Mouse (Mus musculus) intestine, embryonic 15.5 days (tissue): ENCODE data around the gene Ccdc86. TPM values are rescaled to one million over a fixed set of nuclear protein-coding genes. Genes with fewer than 3 reads are reported as not detected.
A peak's percentile ranks its signal among the peaks of the same experiment; 100 is the strongest.

Experiments
- ATAC-seq: fragments of 200-750 bp; cut with Nextera tagmentation; 2 replicates; pipeline ENCODE4 v1.8.0; 2017; ENCODE audit warnings: moderate TSS enrichment, moderate library complexity
- H3K27ac ChIP-seq: fragments of 300-500 bp; sonication (generic); 2 replicates; pipeline ENCODE4 v1.5.1; 2015; ENCODE audit warnings: mild to moderate bottlenecking, inconsistent platforms
- H3K27me3 ChIP-seq: fragments of 300-500 bp; sonication (generic); replicated peaks from 2 replicates; pipeline ENCODE4 v1.6.1; 2015; ENCODE audit warnings: inconsistent platforms
- H3K36me3 ChIP-seq: fragments of 300-500 bp; sonication (generic); 2 replicates; pipeline ENCODE4 v1.6.1; 2015; ENCODE audit warnings: inconsistent platforms
- H3K4me1 ChIP-seq: fragments of 300-500 bp; sonication (generic); replicated peaks from 2 replicates; pipeline ENCODE4 v1.6.1; 2015; ENCODE audit warnings: inconsistent platforms
- H3K4me2 ChIP-seq: fragments of 300-500 bp; sonication (generic); replicated peaks from 2 replicates; pipeline ENCODE4 v1.6.1; 2015; ENCODE audit warnings: mild to moderate bottlenecking, inconsistent platforms
- H3K4me3 ChIP-seq: fragments of 300-500 bp; sonication (generic); replicated peaks from 2 replicates; pipeline ENCODE4 v1.5.1; 2015; ENCODE audit warnings: inconsistent platforms
- H3K9ac ChIP-seq: fragments of 300-500 bp; sonication (generic); 2 replicates; pipeline ENCODE4 v1.6.1; 2015; ENCODE audit warnings: inconsistent platforms
- H3K9me3 ChIP-seq: fragments of 300-500 bp; sonication (generic); 2 replicates; pipeline ENCODE4 v1.6.1; 2016; ENCODE audit warnings: inconsistent platforms
- WGBS: fragments of 180-500 bp; shearing (Covaris S2); methylation state at CpG from one replicate; pipeline ENCODE4 v1.1.7; 2015; 5-methylcytosine and 5-hydroxymethylcytosine counted together
- polyA plus RNA-seq: library from polyadenylated mRNA; unstranded; fragments of >200 nt; fragmentation: Nextera tagmentation; extraction: Ambion mirVana; gene quantifications from 2 replicates; pipeline ENCODE4 v1.2.1, GENCODE M21; 2015

Ccdc86 gene
- polyA plus RNA-seq, 1 experiment from 2014 or later: 29.5 TPM

DNA sequence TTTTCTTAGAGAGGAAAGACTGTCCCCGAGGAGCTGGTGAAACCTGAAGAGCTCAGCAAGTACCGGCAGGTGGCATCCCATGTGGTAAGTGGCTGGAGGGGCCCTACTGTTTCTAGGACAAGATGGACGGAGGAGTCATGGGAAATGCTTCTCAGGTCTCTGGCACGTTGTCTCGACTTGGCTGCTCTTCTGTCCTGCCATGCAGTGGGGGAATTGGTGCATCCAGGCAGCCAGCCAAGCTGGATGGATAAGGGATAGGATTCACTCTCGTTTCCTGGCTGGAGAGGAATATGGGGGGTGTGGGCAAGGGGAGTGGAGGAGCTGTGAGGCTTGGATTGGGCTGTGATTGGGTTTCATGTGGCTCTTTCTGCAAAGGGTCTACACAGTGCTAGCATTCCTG lies 48.8 kb downstream of the Ccdc86 start:
- Histone ChIP-seq H3K4me2 (no peak overlapping the region), H3K27ac (no peak overlapping the region), H3K36me3 (peaks cover 55% of the 10 kb centered on the region), H3K4me1 (peaks cover 15% of the 10 kb centered on the region; the same call in 1 of the 2 replicates), H3K9ac (no peak overlapping the region), H3K9me3 (no peaks in the 10 kb centered on the region), H3K27me3 (no peaks in the 10 kb centered on the region), H3K4me3 (no peak overlapping the region)
- 77% methylated on average over 6 of the region's 6 CpGs for WGBS
- no peak for ATAC-seq

DNA sequence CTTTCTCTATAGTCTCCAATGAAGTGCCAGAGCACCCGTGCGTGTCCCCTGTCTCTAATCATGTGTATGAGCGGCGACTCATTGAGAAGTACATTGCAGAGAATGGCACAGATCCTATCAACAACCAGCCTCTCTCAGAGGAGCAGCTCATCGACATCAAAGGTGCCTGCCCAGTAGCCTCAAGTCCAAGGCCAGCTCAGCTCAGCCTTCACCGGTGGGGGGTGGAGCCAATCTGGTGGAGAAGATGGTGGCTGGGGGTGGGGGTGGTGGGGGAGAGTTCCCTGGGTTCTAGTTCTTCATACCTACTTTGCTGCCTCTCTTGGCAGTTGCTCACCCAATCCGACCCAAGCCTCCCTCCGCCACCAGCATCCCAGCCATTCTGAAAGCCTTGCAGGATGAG lies 51.6 kb downstream of the Ccdc86 start:
- WGBS: 75% methylated on average over 8 of the region's 8 CpGs
- no peak for ATAC-seq

DNA sequence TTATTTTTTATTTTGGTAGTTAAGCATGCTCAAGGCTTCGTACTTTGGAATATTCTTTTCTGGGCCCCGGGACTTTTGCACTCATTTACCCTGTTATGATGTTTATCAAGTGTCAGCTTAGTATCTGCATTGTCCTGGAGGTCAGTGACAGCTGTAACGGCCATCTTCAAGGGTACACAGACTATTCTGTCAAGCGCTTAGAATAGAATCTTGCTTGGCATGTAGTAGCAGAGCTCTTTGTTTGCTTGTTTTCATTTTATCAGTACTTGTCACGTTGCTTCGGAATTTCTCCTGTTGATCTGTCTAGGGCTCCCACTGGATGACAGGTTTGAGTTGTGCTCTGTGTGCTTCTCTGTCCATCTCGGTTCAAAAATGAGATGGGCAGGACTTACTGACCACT lies 52.2 kb downstream of the Ccdc86 start:
- WGBS: 64% methylated on average over 7 of the region's 7 CpGs
- Histone ChIP-seq H3K27me3 (no peaks in the 10 kb centered on the region), H3K27ac (no peak overlapping the region), H3K9me3 (no peaks in the 10 kb centered on the region), H3K4me3 (peak overlapping the region; percentile 78; the same call in 1 of the 2 replicates), H3K4me2 (peak overlapping the region; percentile 65), H3K36me3 (peaks cover 27% of the 10 kb centered on the region), H3K4me1 (peaks cover 7% of the 10 kb centered on the region; the same call in 1 of the 2 replicates), H3K9ac (peak overlapping the region; percentile 73; the same call in 1 of the 2 replicates)
- ATAC-seq: no peak

More for the DNA sequence above, 51.6 kb downstream of the Ccdc86 start:
- 0 out of 2 replicates have a peak overlapping the region, but pooled peaks have one; percentile 65 for H3K4me2 ChIP-seq
- H3K27me3 ChIP-seq: no peaks in the 10 kb centered on the region
- no peaks in the 10 kb centered on the region for H3K9me3 ChIP-seq
- peaks cover 7% of the 10 kb centered on the region; the same call in 1 of the 2 replicates for H3K4me1 ChIP-seq
- H3K27ac ChIP-seq: no peak overlapping the region
- no peak overlapping the region for H3K4me3 ChIP-seq
- H3K36me3 ChIP-seq: peaks cover 33% of the 10 kb centered on the region
- no peak overlapping the region for H3K9ac ChIP-seq

DNA sequence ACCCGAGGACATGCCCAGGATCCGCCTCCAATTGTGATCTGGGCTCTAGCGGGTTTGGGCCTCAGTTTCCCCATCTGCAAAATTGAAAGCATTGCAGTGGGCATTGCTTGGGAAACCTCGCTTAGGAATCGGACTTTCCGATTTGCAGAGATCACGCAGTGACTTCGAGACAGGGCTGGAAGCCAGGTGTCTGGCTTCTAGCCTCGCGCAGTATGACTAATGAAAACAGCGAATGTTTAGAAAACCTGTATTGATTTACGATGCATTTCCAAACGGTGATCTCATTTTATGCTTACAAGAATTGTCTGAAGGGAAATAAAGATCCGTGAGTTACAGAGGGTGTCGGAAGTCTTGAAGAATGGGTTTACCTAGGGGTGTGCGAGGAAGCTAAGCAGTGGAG lies 53.4 kb downstream of the Ccdc86 start:
- peak overlapping the region; percentile 92 for H3K27ac ChIP-seq
- peak; percentile 2; the same call in 1 of the 2 replicates for ATAC-seq
- H3K4me3 ChIP-seq: peak overlapping the region; percentile 78
- H3K9me3 ChIP-seq: no peaks in the 10 kb centered on the region
- H3K4me2 ChIP-seq: peak overlapping the region; percentile 65
- H3K4me1 ChIP-seq: peaks cover 7% of the 10 kb centered on the region; the same call in 1 of the 2 replicates
- peak overlapping the region; percentile 73 for H3K9ac ChIP-seq
- peaks cover 19% of the 10 kb centered on the region for H3K36me3 ChIP-seq
- under 1% methylated on average over 16 of the region's 16 CpGs for WGBS
- H3K27me3 ChIP-seq: no peaks in the 10 kb centered on the region

DNA sequence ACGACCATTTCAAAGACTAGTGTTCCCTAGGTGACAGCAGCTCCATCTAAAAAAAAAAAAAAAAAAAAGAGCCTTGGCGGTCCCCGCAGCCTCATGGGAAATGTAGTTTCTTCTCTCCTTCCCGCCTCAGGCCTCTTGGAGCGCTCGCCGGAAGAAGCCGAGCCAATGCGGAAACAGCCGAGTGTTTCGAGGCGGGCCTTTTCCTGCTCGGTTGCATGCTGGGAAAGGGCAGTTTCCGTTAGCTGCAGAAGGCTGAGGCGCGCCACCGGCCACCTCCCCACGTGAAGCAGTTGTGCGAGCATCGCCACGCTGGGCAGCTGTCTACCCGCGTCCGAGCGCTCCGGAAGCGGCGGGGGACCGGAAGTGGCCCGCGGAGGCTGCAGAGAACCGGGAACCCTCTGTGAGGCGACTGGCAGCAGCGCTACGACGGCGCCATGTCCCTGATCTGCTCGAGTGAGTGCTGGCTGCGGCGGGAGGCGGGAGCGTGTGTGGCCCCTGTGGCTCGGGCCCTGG lies 54.0 kb downstream of the Ccdc86 start, which contains the start of gene Prpf19:
Gene Prpf19, plus strand, starts transcription at position 216 of the 513 bp plus-strand sequence.
- Histone ChIP-seq H3K4me3 (peak within 1 kb of the TSS; percentile 78), H3K27ac (peak within 1 kb of the TSS; percentile 92), H3K4me1 (peaks cover 7% of the 10 kb centered on the region; the same call in 1 of the 2 replicates), H3K9me3 (no peaks in the 10 kb centered on the region), H3K27me3 (no peaks in the 10 kb centered on the region), H3K9ac (peak within 1 kb of the TSS; percentile 73), H3K36me3 (peaks cover 12% of the 10 kb centered on the region; the same call in 1 of the 2 replicates), H3K4me2 (peak within 1 kb of the TSS; percentile 65)
- peak; percentile 97 for ATAC-seq
- WGBS: 0% methylated on average over 43 of the region's 43 CpGs

DNA sequence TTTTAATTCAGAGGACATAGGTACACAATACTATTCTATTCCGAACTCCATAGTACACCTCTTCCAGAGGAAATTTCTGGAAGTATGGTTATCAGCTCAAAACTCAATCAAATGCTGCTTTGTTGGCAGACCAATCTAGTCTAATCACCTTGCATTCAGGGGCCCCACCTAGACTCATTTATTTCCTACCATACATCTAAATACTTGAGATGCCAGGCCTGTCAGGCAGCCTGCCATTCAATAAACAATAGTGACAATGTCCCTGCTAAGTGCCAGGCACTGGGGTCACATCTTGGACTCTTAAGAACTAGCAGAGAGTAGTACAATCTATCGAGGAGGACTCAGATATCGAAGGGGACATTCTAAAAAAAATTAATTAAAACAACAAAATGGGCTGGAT lies 56.9 kb downstream of the Ccdc86 start:
- H3K4me3 ChIP-seq: no peak overlapping the region
- no peaks in the 10 kb centered on the region for H3K9me3 ChIP-seq
- H3K27me3 ChIP-seq: no peaks in the 10 kb centered on the region
- 81% methylated on average over 3 of the region's 3 CpGs for WGBS
- no peak overlapping the region for H3K4me2 ChIP-seq
- ATAC-seq: no peak
- no peaks in the 10 kb centered on the region for H3K36me3 ChIP-seq
- no peak overlapping the region for H3K9ac ChIP-seq
- no peak overlapping the region for H3K27ac ChIP-seq
- H3K4me1 ChIP-seq: peaks cover 7% of the 10 kb centered on the region; the same call in 1 of the 2 replicates

Other genes starting within 250 kb of the Ccdc86 start
- 0.10 and 0.13 TPM in 2 replicates for gene Cd5, start 210.3 kb downstream of the Ccdc86 start, polyA plus RNA-seq
- gene Cd6, start 119.2 kb downstream of the Ccdc86 start, polyA plus RNA-seq: 0.19 and 0.57 TPM in 2 replicates
- 0.30 and 0.65 TPM in 2 replicates for gene Slc15a3, start 109.5 kb downstream of the Ccdc86 start, polyA plus RNA-seq
- 37.7 TPM in 2 replicates for gene Tmem132a, start 79.3 kb downstream of the Ccdc86 start, polyA plus RNA-seq
- gene Tmem109, start 67.3 kb downstream of the Ccdc86 start, polyA plus RNA-seq: 75.4 and 80.6 TPM in 2 replicates
- gene Prpf19, start 54.0 kb downstream of the Ccdc86 start, polyA plus RNA-seq: 35.8 and 39.2 TPM in 2 replicates
- gene Zp1, start 28.6 kb downstream of the Ccdc86 start, polyA plus RNA-seq: not detected in 2 replicates
- gene Ptgdr2, start 12.1 kb downstream of the Ccdc86 start, polyA plus RNA-seq: 0.05 and 0.06 TPM in 2 replicates
- 37.4 and 51.1 TPM in 2 replicates for gene Ms4a10, start 25.4 kb upstream of the Ccdc86 start, polyA plus RNA-seq
- gene Ms4a15, start 44.0 kb upstream of the Ccdc86 start, polyA plus RNA-seq: 0.21 and 0.28 TPM in 2 replicates
- 33.2 and 37.9 TPM in 2 replicates for gene Ms4a18, start 68.8 kb upstream of the Ccdc86 start, polyA plus RNA-seq
- 21.8 and 23.7 TPM in 2 replicates for gene Ms4a8a, start 131.8 kb upstream of the Ccdc86 start, polyA plus RNA-seq
- not detected in 2 replicates for gene 1700017D01Rik, start 181.6 kb upstream of the Ccdc86 start, polyA plus RNA-seq
- not detected in 2 replicates for gene 1700025F22Rik, start 216.1 kb upstream of the Ccdc86 start, polyA plus RNA-seq
- not detected in 2 replicates for gene Ms4a13, start 247.5 kb upstream of the Ccdc86 start, polyA plus RNA-seq